Mouse (Mus musculus): Measurements from ENCODE around the gene Hist1h2bc.

DNA sequence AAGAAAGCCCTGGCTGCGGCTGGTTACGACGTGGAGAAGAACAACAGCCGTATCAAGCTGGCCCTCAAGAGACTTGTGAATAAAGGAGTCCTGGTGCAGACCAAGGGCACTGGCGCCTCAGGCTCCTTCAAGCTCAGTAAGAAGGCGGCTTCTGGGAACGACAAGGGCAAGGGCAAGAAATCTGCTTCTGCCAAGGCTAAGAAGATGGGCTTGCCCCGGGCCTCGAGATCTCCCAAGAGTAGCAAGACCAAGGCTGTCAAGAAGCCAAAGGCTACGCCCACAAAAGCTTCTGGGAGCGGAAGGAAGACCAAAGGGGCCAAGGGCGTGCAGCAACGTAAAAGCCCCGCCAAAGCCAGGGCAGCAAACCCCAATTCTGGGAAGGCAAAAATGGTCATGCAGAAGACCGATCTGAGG lies 12.1 kb downstream of the Hist1h2bc start:
- no peak for TF ChIP-seq CTCF (IDR thresholded peaks at IDR 0.05; ENCODE audit: low read depth, low read length)
- no peak for TF ChIP-seq EP300 (IDR thresholded peaks at IDR 0.05; ENCODE audit: insufficient read depth, low read depth, low read length)
